Mouse (Mus musculus) thymus, adult 2 months (tissue): Measurements from ENCODE around the gene Spata21.

Source experiments
- CTCF ChIP-seq: fragments of 200-500 bp; IDR thresholded peaks from 2 replicates; pipeline ENCODE4 v1.5.1; 2012; ENCODE audit warnings: mild to moderate bottlenecking, control low read depth, low read length, moderate library complexity, borderline replicate concordance; ENCODE audit not compliant: control insufficient read depth, poor library complexity, insufficient read depth; ENCODE audit errors: extremely low read depth
- POLR2A ChIP-seq: fragments of 200-500 bp; IDR thresholded peaks from 2 replicates; pipeline ENCODE4 v1.6.1; 2012; ENCODE audit warnings: mild to moderate bottlenecking, low read length, control low read depth, moderate library complexity; ENCODE audit not compliant: control insufficient read depth, poor library complexity, insufficient read depth; ENCODE audit errors: extremely low read depth

- TF ChIP-seq CTCF, result no peak
- no peak for TF ChIP-seq POLR2A
Measured at GRCm38 (mm10) chr4:141108196-141108732, 20.1 kb downstream of the Spata21 start.
